Mouse (Mus musculus): ENCODE data around the gene Aldh1a3.
A peak's percentile ranks its signal among the peaks of the same experiment; 100 is the strongest.

Gene Aldh1a3

DNA sequence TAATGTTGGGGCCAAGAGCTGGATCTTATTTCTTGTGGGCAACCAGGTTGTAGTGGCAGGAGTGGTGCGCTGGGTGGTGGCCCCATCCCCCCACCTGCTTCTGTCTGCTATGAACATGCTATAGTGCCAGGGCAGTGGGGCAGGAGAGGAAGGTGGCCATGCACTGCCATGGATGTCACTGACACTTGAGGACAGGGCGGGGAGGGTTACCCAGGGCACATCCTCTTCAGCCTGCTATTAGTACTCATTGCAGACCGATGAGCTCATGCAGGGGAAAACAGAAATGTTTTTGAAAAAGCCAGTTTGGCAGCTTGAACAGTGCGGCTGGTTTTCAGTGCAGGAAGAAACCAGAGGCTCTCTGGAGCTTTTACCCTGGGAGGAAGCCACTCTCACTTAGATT is 10.5 kb downstream of the Aldh1a3 start:
- DNase-seq: no peak

- no peak for DNase-seq
Measured at GRCm38 (mm10) chr7:66413093-66413492, 14.2 kb downstream of the Aldh1a3 start.

- no peak for DNase-seq
Measured at GRCm38 (mm10) chr7:66409433-66409832, 17.9 kb downstream of the Aldh1a3 start.

DNA sequence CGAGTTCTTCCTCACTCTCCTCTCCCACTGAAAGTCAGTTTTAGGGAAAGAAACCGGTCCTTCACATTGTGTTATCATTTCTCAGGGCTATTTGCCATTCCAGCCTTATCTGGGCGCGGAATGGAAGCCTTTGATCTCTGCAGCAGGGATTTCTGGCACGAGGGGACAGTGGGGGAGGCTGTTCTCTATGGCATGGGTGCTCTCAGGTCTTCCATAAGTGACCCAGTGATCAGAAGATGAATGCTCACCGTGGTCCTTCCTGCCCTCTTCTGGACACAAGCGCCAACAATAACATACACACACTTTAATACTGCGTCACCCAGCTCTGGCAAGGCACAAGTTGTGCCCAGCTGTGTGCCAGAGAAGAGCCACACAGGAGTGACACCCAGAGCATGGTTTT is 20.3 kb downstream of the Aldh1a3 start:
- DNase-seq: no peak

- DNase-seq: no peak
Measured at GRCm38 (mm10) chr7:66405951-66406721, 21.2 kb downstream of the Aldh1a3 start.

GRCm38 (mm10) chr7:66405541-66405940 is 21.8 kb downstream of the Aldh1a3 start:
- DNase-seq: no peak

GRCm38 (mm10) chr7:66404802-66405201 is 22.5 kb downstream of the Aldh1a3 start:
- DNase-seq: no peak

GRCm38 (mm10) chr7:66404141-66404540 is 23.2 kb downstream of the Aldh1a3 start:
- DNase-seq: no peak

DNA sequence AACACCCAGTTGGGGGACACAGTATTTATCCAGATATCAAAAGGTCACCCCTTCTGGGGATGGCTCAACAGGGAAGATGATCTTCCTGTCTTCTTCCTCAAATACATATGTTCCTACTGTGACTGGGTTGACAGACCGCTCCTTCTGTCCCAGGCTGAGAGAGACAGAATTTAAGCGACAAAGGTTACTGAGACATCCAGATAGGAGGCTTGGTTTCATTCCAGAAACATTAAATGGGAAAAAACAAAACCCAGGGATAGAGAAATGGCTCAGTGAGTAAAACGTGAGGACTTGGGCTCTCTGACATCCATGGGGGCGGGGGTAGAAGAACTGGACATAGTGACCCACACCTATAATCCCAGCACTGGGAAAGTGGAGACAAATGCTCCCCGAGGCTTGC is 24.4 kb downstream of the Aldh1a3 start:
- no peak for DNase-seq

- no peak for DNase-seq
Measured at GRCm38 (mm10) chr7:66401605-66402004, 25.7 kb downstream of the Aldh1a3 start.

GRCm38 (mm10) chr7:66397288-66397687 is 30.0 kb downstream of the Aldh1a3 start:
- no peak for DNase-seq

- DNase-seq: peak; percentile 51
Measured at GRCm38 (mm10) chr7:66388621-66389532, 38.4 kb downstream of the Aldh1a3 start.

DNA sequence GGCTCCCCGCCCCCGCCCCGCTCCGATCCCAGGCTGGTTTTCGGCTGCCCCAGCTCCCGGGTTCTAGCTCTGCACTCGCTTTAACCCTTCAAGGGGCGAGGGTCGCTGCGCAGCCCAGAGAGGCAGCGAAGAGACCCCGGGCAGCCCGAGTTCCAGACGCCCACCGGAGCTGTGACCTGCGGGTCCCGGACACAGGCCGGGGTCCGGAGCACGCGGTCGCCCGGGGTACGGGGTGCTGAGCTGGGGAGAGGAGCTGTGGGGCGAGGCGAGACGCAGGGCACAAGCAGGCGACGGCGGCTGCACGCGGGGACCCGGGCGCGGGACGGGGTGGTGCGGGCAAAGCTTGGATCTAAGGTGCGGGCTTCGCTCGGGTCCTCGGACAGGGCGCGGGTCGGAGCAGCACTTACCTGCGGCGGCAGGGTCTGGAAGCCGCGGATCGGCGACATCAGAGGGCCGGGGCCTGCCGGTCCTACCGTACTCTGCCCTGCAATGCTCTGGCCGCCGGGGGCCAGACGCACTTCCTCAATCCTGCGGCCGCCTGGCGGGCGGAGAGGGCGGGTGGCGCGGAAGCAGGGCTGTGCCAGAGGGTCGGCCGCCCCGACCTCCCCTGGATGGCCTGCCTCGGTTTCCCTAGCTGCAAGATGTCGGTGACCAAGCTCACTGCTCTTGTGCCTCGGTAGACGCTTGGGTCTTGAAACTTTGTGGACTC is 39.4 kb downstream of the Aldh1a3 start, which contains the start of gene Lrrk1:
Gene Lrrk1, minus strand, starts transcription at position 538 of the 709 bp plus-strand sequence.
- no peak for DNase-seq

DNA sequence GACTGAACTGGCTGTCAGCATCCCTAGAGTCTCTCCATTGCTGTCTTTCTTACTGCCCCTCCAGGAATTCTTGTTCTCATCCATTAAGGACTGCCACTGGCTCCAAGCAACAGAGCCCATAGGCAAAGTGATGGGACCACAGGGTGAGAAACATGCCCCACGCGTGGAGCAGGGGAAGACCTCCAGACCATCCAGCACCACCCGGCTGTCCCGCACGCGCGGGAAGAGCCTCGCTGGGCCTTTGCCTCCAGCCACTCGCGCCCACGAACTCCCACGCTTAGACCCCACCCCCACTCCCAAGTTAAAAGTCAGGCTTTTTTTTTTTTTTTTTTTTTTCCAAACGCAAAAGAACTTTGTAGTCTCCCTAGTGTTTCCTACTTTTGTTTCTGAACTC is 39.9 kb downstream of the Aldh1a3 start:
- DNase-seq: no peak

- DNase-seq: no peak
Measured at GRCm38 (mm10) chr7:66386411-66386810, 40.9 kb downstream of the Aldh1a3 start.

DNA sequence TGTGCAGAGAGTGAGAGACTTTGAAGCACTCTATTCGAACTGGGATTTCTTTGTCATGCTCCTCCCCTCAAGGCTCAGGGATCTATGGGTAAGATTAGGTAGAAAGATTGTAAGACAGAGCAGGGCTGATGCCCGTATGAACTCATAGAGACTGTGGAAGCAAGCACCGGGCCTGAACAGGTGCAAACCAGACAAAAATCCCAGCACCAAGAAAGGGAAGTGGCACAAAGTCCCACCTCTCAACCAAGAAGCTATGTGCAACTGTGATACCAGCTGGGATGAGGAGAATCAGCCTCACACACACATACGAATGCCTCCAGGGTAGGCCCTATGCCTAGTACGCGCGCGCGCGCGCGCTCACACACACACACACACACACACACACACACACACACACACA is 41.5 kb downstream of the Aldh1a3 start:
- no peak for DNase-seq

DNA sequence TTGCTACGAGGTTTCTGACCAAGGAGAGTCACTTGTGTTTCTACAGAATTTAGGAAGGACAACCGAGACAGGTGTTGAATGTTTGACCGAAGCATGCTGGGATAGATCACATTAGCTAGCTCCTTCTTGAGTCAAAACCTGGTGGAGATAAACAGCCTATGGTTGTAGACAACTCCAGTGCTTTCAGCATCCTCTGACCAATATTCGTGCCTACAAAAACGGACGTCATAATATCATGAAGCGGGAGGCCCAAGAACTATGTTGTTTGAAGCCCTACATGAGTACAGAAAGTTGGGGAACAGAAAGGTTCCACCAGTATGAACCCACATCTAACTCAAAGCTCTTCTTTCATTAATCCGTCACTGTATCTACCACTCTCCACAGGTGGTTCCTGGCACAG is 42.4 kb downstream of the Aldh1a3 start:
- DNase-seq: no peak

DNA sequence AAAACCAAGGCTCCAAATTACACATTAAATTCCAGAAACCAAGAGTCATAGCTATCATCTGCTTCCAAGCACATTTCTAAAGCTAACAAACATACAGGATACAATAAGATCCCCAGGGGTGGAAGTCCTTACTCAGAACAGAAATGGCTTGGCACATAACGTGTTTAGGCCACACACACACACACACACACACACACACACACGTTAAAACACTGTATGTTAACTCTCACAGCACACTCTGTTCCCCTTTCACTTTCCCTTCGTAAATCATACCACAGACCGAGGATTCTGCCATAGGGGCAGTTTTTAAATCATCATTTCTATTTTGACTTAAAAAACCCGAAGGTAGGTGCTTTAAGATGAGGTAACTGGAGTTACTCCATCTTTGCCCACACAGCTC is 43.1 kb downstream of the Aldh1a3 start:
- DNase-seq: no peak

DNA sequence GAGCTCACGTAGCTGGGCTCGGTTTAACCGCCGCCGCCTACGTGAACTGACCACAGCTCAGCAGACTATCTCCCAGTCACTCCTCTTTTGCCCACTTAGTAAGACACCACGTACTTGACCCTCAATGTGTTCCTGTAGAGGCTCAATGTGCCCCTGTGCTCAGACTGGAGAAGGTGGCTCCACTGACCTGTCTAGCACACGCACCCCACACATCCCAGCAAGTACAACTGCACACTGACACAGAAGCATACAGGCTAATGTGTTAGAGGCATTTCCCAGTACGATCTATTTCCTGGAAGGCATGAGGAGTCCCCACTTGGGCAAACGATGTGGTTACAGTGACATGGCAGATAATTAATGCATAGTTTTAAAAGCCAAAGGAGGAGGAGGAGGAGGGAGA is 50.8 kb downstream of the Aldh1a3 start:
- DNase-seq: no peak

GRCm38 (mm10) chr7:66375736-66376135 is 51.6 kb downstream of the Aldh1a3 start:
- DNase-seq: no peak

GRCm38 (mm10) chr7:66373391-66373790 is 53.9 kb downstream of the Aldh1a3 start:
- DNase-seq: no peak

DNA sequence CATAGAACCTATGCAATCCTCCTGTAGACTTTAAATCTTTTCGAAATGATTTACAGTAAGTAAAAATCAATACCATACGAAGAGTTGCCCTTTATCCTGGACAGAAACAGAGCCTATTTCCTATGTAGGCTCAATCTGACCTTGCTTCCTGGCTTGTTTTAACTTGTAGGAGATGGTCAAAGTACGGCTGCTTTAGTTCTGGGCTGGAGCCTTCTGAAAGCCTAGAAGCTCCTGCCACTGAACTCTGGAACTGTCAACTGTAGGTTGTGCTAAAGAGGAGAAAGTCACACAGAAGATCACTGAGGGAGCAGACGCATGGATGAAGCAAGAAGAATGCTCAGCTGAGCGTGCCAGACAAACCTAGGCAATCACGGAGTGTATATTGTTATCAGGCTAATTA is 56.3 kb downstream of the Aldh1a3 start:
- no peak for DNase-seq

GRCm38 (mm10) chr7:66369934-66370445 is 57.3 kb downstream of the Aldh1a3 start:
- no peak for DNase-seq

Data from cerebellum, adult 9-11 months (tissue).